Mouse (Mus musculus) limb, embryonic 11.5 days (tissue): Measurements from ENCODE around the gene B630019K06Rik. TPM values are rescaled to one million over a fixed set of nuclear protein-coding genes. Genes with fewer than 3 reads are reported as not detected.

Experiments
- ATAC-seq: fragments of 200-750 bp; cut with Nextera tagmentation; 2 replicates; pipeline ENCODE4 v1.8.0; 2017; ENCODE audit warnings: low read depth; ENCODE audit not compliant: insufficient number of reproducible peaks, low FRiP score, low TSS enrichment
- DNase-seq: peaks from one replicate; pipeline ENCODE4 v3.0.0-alpha.2; 2015; ENCODE audit warnings: low spot score
- H3K27ac ChIP-seq: fragments of 300-500 bp; sonication (generic); replicated peaks from 2 replicates; pipeline ENCODE4 v1.5.1; 2014; ENCODE audit warnings: low read depth, mild to moderate bottlenecking, low read length
- H3K27me3 ChIP-seq: fragments of 300-500 bp; sonication (generic); 2 replicates; pipeline ENCODE4 v1.6.1; 2014; ENCODE audit warnings: mild to moderate bottlenecking, low read length, mixed read lengths; ENCODE audit not compliant: control insufficient read depth, insufficient read depth
- H3K36me3 ChIP-seq: fragments of 300-500 bp; sonication (generic); 2 replicates; pipeline ENCODE4 v1.6.1; 2014; ENCODE audit warnings: mild to moderate bottlenecking, low read length, moderate library complexity, mixed read lengths; ENCODE audit not compliant: control insufficient read depth, insufficient read depth
- H3K4me1 ChIP-seq: fragments of 300-500 bp; sonication (generic); 2 replicates; pipeline ENCODE4 v1.6.1; 2014; ENCODE audit warnings: low read length, mixed read lengths; ENCODE audit not compliant: control insufficient read depth, insufficient read depth
- H3K4me2 ChIP-seq: fragments of 300-500 bp; sonication (generic); 2 replicates; pipeline ENCODE4 v1.6.1; 2014; ENCODE audit warnings: low read depth, mild to moderate bottlenecking, moderate library complexity; ENCODE audit not compliant: severe bottlenecking
- H3K4me3 ChIP-seq: fragments of 300-500 bp; sonication (generic); 2 replicates; pipeline ENCODE4 v1.5.1; 2014; ENCODE audit warnings: low read depth, low read length
- H3K9ac ChIP-seq: fragments of 300-500 bp; sonication (generic); 2 replicates; pipeline ENCODE4 v1.6.1; 2014; ENCODE audit warnings: mild to moderate bottlenecking, low read length
- H3K9me3 ChIP-seq: fragments of 300-500 bp; sonication (generic); 2 replicates; pipeline ENCODE4 v1.6.1; 2016; ENCODE audit warnings: low read length; ENCODE audit not compliant: control insufficient read depth
- WGBS: fragments of 180-500 bp; shearing (Covaris S2); extraction: QIAGEN DNeasy Blood & Tissue Kit; methylation state at CpG from one replicate; pipeline ENCODE4 v1.1.7; 2014; 5-methylcytosine and 5-hydroxymethylcytosine counted together
- polyA plus RNA-seq: library from polyadenylated mRNA; unstranded; fragments of >200 nt; fragmentation: Nextera tagmentation; extraction: Ambion mirVana; gene quantifications from 2 replicates; pipeline ENCODE4 v1.2.1, GENCODE M21; 2014

The B630019K06Rik gene
- polyA plus RNA-seq, 1 experiment from 2014 or later, result 6.5 TPM

- WGBS, result 61% methylated on average over 4 of the region's 4 CpGs
- Histone ChIP-seq H3K27me3 (no peaks in the 10 kb centered on the region), H3K36me3 (no peaks in the 10 kb centered on the region), H3K4me1 (no peaks in the 10 kb centered on the region), H3K9ac (no peak overlapping the region), H3K9me3 (no peaks in the 10 kb centered on the region), H3K27ac (no peak overlapping the region), H3K4me3 (no peak overlapping the region), H3K4me2 (no peak overlapping the region)
- DNase-seq (no peak), ATAC-seq (no peak)
Observed at GRCm38 (mm10) chrX:8900823-8901222, 8.6 kb downstream of the B630019K06Rik start.

GRCm38 (mm10) chrX:8901906-8902472, 9.8 kb downstream of the B630019K06Rik start:
- Histone ChIP-seq H3K36me3 (no peaks in the 10 kb centered on the region), H3K27ac (no peak overlapping the region), H3K27me3 (no peaks in the 10 kb centered on the region), H3K9me3 (no peaks in the 10 kb centered on the region), H3K4me3 (no peak overlapping the region), H3K9ac (no peak overlapping the region), H3K4me1 (no peaks in the 10 kb centered on the region), H3K4me2 (no peak overlapping the region)
- ATAC-seq (no peak), DNase-seq (no peak)
- 30% methylated on average over 7 of the region's 7 CpGs for WGBS

- Histone ChIP-seq H3K27me3 (no peaks in the 10 kb centered on the region), H3K4me2 (no peak overlapping the region), H3K36me3 (no peaks in the 10 kb centered on the region), H3K9ac (no peak overlapping the region), H3K9me3 (no peaks in the 10 kb centered on the region), H3K27ac (no peak overlapping the region), H3K4me3 (no peak overlapping the region), H3K4me1 (no peaks in the 10 kb centered on the region)
- ATAC-seq (no peak), DNase-seq (no peak)
- WGBS, result 77% methylated on average over 4 of the region's 4 CpGs
Observed at GRCm38 (mm10) chrX:8921080-8921479, 28.9 kb downstream of the B630019K06Rik start.

GRCm38 (mm10) chrX:8921813-8922607, 29.8 kb downstream of the B630019K06Rik start:
- Histone ChIP-seq H3K9me3 (no peaks in the 10 kb centered on the region), H3K4me3 (no peak overlapping the region), H3K27me3 (no peaks in the 10 kb centered on the region), H3K4me2 (no peak overlapping the region), H3K36me3 (no peaks in the 10 kb centered on the region), H3K4me1 (no peaks in the 10 kb centered on the region), H3K9ac (no peak overlapping the region), H3K27ac (no peak overlapping the region)
- DNase-seq (no peak), ATAC-seq (no peak)
- WGBS, result 54% methylated on average over 9 of the region's 9 CpGs

GRCm38 (mm10) chrX:8927308-8927707, 35.1 kb downstream of the B630019K06Rik start:
- Histone ChIP-seq H3K9ac (no peak overlapping the region), H3K9me3 (no peaks in the 10 kb centered on the region), H3K27ac (no peak overlapping the region), H3K4me3 (no peak overlapping the region), H3K4me1 (no peaks in the 10 kb centered on the region), H3K36me3 (no peaks in the 10 kb centered on the region), H3K4me2 (no peak overlapping the region), H3K27me3 (no peaks in the 10 kb centered on the region)
- DNase-seq (peak; percentile 22), ATAC-seq (no peak)
- WGBS, result 38% methylated on average over 4 of the region's 4 CpGs

- Histone ChIP-seq H3K4me1 (no peaks in the 10 kb centered on the region), H3K27ac (no peak overlapping the region), H3K9me3 (no peaks in the 10 kb centered on the region), H3K27me3 (no peaks in the 10 kb centered on the region), H3K4me3 (no peak overlapping the region), H3K36me3 (no peaks in the 10 kb centered on the region), H3K4me2 (no peak overlapping the region), H3K9ac (no peak overlapping the region)
- WGBS, result 84% methylated on average over 8 of the region's 8 CpGs
- ATAC-seq (no peak), DNase-seq (no peak)
Observed at GRCm38 (mm10) chrX:8944041-8944440, 51.9 kb downstream of the B630019K06Rik start.

Other genes with a start within 250 kb of the B630019K06Rik start
- gene Ssxb8, start 201.5 kb upstream of the B630019K06Rik start, polyA plus RNA-seq, result not detected in 2 replicates
- gene Ssx9, start 143.9 kb upstream of the B630019K06Rik start, polyA plus RNA-seq, result not detected in 2 replicates
- not detected in 2 replicates for gene Ssxb5, start 88.7 kb upstream of the B630019K06Rik start, polyA plus RNA-seq
- gene Gm6592, start 48.4 kb upstream of the B630019K06Rik start, polyA plus RNA-seq, result not detected in 2 replicates
- gene Gm5751, start 18.1 kb upstream of the B630019K06Rik start, polyA plus RNA-seq, result not detected in 2 replicates
- gene Fthl17b, start 70.6 kb downstream of the B630019K06Rik start, polyA plus RNA-seq, result not detected in 2 replicates
- not detected in 2 replicates for gene Fthl17c, start 84.2 kb downstream of the B630019K06Rik start, polyA plus RNA-seq
- not detected in 2 replicates for gene Fthl17d, start 94.4 kb downstream of the B630019K06Rik start, polyA plus RNA-seq
- not detected in 2 replicates for gene Fthl17e, start 141.1 kb downstream of the B630019K06Rik start, polyA plus RNA-seq
- not detected in 2 replicates for gene Fthl17f, start 170.6 kb downstream of the B630019K06Rik start, polyA plus RNA-seq
- gene 4930402K13Rik, start 212.2 kb downstream of the B630019K06Rik start, polyA plus RNA-seq, result not detected in 2 replicates